Mouse (Mus musculus) MEL (cell line): Measurements from ENCODE around the gene Top1. TPM values are rescaled to one million over a fixed set of nuclear protein-coding genes. Genes with fewer than 3 reads are reported as not detected.

Experiments
- DNase-seq: peaks from one replicate; pipeline ENCODE4 v3.0.0; 2011; ENCODE audit warnings: low read depth, low spot score
- H3K27ac ChIP-seq: 2 replicates; pipeline ENCODE4 v1.5.1; 2012; ENCODE audit warnings: low read depth, mild to moderate bottlenecking, control low read depth, low read length, moderate library complexity; ENCODE audit not compliant: control insufficient read depth
- H3K27me3 ChIP-seq, 2 experiments: fragments of 150-350 bp in 1 of 2; sonication (generic) in 1 of 2; 2 replicates each; pipeline ENCODE4 v1.6.1; 2012; ENCODE audit warnings: low read length in 2 of 2, mild to moderate bottlenecking in 2 of 2, improper control_type of control experiment in 1 of 2, moderate library complexity in 1 of 2; ENCODE audit not compliant: insufficient read depth in 2 of 2, control insufficient read depth in 1 of 2
- H3K36me3 ChIP-seq, 2 experiments: 2 replicates each; pipeline ENCODE4 v1.6.1; 2012 to 2014; ENCODE audit warnings: low read length in 2 of 2, improper control_type of control experiment in 1 of 2, inconsistent platforms in 1 of 2, mild to moderate bottlenecking in 1 of 2; ENCODE audit not compliant: insufficient read depth in 2 of 2, control insufficient read depth in 1 of 2
- H3K4me1 ChIP-seq, 2 experiments: fragments of 150-350 bp in 1 of 2; sonication (generic) in 1 of 2; 2 replicates each; pipeline ENCODE4 v1.6.1; 2012; ENCODE audit warnings: low read length in 2 of 2, improper control_type of control experiment in 1 of 2, mild to moderate bottlenecking in 1 of 2; ENCODE audit not compliant: insufficient read depth in 2 of 2, control insufficient read depth in 1 of 2
- H3K4me3 ChIP-seq, 2 experiments: fragments of 150-350 bp in 1 of 2; sonication (generic) in 1 of 2; 2 replicates each; pipeline ENCODE4 v1.5.1; 2012; ENCODE audit warnings: low read depth in 2 of 2, low read length in 2 of 2, mild to moderate bottlenecking in 2 of 2, moderate library complexity in 2 of 2, control low read depth in 1 of 2, improper control_type of control experiment in 1 of 2; ENCODE audit not compliant: control insufficient read depth in 1 of 2, insufficient read depth in 1 of 2
- H3K79me2 ChIP-seq: 2 replicates; pipeline ENCODE4 v1.6.1; 2012; ENCODE audit warnings: mild to moderate bottlenecking, low read length, moderate library complexity; ENCODE audit not compliant: control insufficient read depth, poor library complexity, insufficient read depth
- H3K9ac ChIP-seq: 2 replicates; pipeline ENCODE4 v1.6.1; 2012; ENCODE audit warnings: low read depth, mild to moderate bottlenecking, control low read depth, low read length, moderate library complexity; ENCODE audit not compliant: control insufficient read depth, poor library complexity, severe bottlenecking
- H3K9me3 ChIP-seq: fragments of 150-350 bp; sonication (generic); replicated peaks from 2 replicates; pipeline ENCODE4 v1.6.1; 2012; ENCODE audit warnings: mild to moderate bottlenecking, low read length, improper control_type of control experiment, moderate library complexity; ENCODE audit not compliant: insufficient read depth
- BHLHE40 ChIP-seq: IDR thresholded peaks from 2 replicates; pipeline ENCODE4 v1.6.1; 2012; ENCODE audit warnings: low read depth, mild to moderate bottlenecking, inconsistent platforms, low read length, improper control_type of control experiment, borderline replicate concordance
- CTCF ChIP-seq, 3 experiments: IDR thresholded peaks in 2 of 3; conservative IDR thresholded peaks in 1 of 3; 2 replicates each; pipeline ENCODE4 v1.5.1; 2011 to 2012; ENCODE audit warnings: low read length in 3 of 3, low read depth in 2 of 3, mild to moderate bottlenecking in 2 of 3, improper control_type of control experiment in 1 of 3, inconsistent platforms in 1 of 3, mixed read lengths in 1 of 3, moderate library complexity in 1 of 3; ENCODE audit not compliant: control insufficient read depth in 1 of 3, insufficient read depth in 1 of 3, poor library complexity in 1 of 3, severe bottlenecking in 1 of 3
- E2F4 ChIP-seq: IDR thresholded peaks from 2 replicates; pipeline ENCODE4 v1.6.1; 2011; ENCODE audit warnings: low read depth, low read length, improper control_type of control experiment, borderline replicate concordance
- ELF1 ChIP-seq: IDR thresholded peaks from 2 replicates; pipeline ENCODE4 v1.6.1; 2014; ENCODE audit warnings: low read depth, mild to moderate bottlenecking, inconsistent platforms, low read length, improper control_type of control experiment, moderate library complexity
- GABPA ChIP-seq: IDR thresholded peaks from 2 replicates; pipeline ENCODE4 v1.6.1; 2012; ENCODE audit warnings: low read depth, mild to moderate bottlenecking, inconsistent platforms, low read length, improper control_type of control experiment, moderate library complexity
- JUND ChIP-seq: IDR thresholded peaks from 2 replicates; pipeline ENCODE4 v1.6.1; 2011; ENCODE audit warnings: low read depth, mild to moderate bottlenecking, improper control_type of control experiment, low read length
- KAT2A ChIP-seq: conservative IDR thresholded peaks from 2 replicates; pipeline ENCODE4 v1.6.1; 2012; ENCODE audit warnings: low read depth, low read length, improper control_type of control experiment, inconsistent platforms
- MAX ChIP-seq: IDR thresholded peaks from 2 replicates; pipeline ENCODE4 v1.6.1; 2011; ENCODE audit warnings: low read length, improper control_type of control experiment
- MAZ ChIP-seq: IDR thresholded peaks from 2 replicates; pipeline ENCODE4 v1.6.1; 2012; ENCODE audit warnings: low read depth, mild to moderate bottlenecking, inconsistent platforms, low read length, improper control_type of control experiment
- MEF2A ChIP-seq: IDR thresholded peaks from 2 replicates; pipeline ENCODE4 v1.6.1; 2014; ENCODE audit warnings: low read depth, mild to moderate bottlenecking, inconsistent platforms, low read length, improper control_type of control experiment; ENCODE audit not compliant: poor library complexity, insufficient replicate concordance, severe bottlenecking; ENCODE audit errors: extremely low read depth
- MXI1 ChIP-seq: IDR thresholded peaks from 2 replicates; pipeline ENCODE4 v1.6.1; 2011; ENCODE audit warnings: mild to moderate bottlenecking, low read depth, low read length, improper control_type of control experiment
- MYC ChIP-seq: IDR thresholded peaks from 2 replicates; pipeline ENCODE4 v1.6.1; 2011; ENCODE audit warnings: low read depth, mild to moderate bottlenecking, low read length, improper control_type of control experiment, moderate library complexity
- NRF1 ChIP-seq: IDR thresholded peaks from 2 replicates; pipeline ENCODE4 v1.6.1; 2014; ENCODE audit warnings: low read depth, mild to moderate bottlenecking, inconsistent platforms, low read length, improper control_type of control experiment, moderate library complexity; ENCODE audit not compliant: poor library complexity, insufficient read depth, severe bottlenecking
- POLR2AphosphoS5 ChIP-seq: IDR thresholded peaks from 2 replicates; pipeline ENCODE4 v1.6.1; 2012; ENCODE audit warnings: low read depth, borderline replicate concordance, mild to moderate bottlenecking, inconsistent platforms, low read length, moderate library complexity, mixed read lengths
- RAD21 ChIP-seq: IDR thresholded peaks from 2 replicates; pipeline ENCODE4 v1.6.1; 2011; ENCODE audit warnings: mild to moderate bottlenecking, low read depth, low read length, improper control_type of control experiment
- SIN3A ChIP-seq: IDR thresholded peaks from 2 replicates; pipeline ENCODE4 v1.6.1; 2012; ENCODE audit warnings: low read length, improper control_type of control experiment, inconsistent platforms
- TAL1 ChIP-seq: IDR thresholded peaks from 2 replicates; pipeline ENCODE4 v1.6.1; 2012; ENCODE audit warnings: mild to moderate bottlenecking, inconsistent platforms, low read length, moderate library complexity, mixed read lengths
- TBP ChIP-seq: IDR thresholded peaks from 2 replicates; pipeline ENCODE4 v1.8.0; 2011; ENCODE audit warnings: low read depth, low read length, improper control_type of control experiment
- TCF12 ChIP-seq: IDR thresholded peaks from 2 replicates; pipeline ENCODE4 v1.6.1; 2014; ENCODE audit warnings: low read depth, mild to moderate bottlenecking, inconsistent platforms, low read length, improper control_type of control experiment, moderate library complexity
- UBTF ChIP-seq: IDR thresholded peaks from 2 replicates; pipeline ENCODE4 v1.6.1; 2012; ENCODE audit warnings: low read depth, mild to moderate bottlenecking, inconsistent platforms, low read length, improper control_type of control experiment, moderate library complexity, borderline replicate concordance; ENCODE audit not compliant: insufficient read depth
- ZNF384 ChIP-seq: IDR thresholded peaks from 2 replicates; pipeline ENCODE4 v1.6.1; 2012; ENCODE audit warnings: low read depth, mild to moderate bottlenecking, inconsistent platforms, low read length, improper control_type of control experiment
- polyA plus RNA-seq, 2 experiments: library from polyadenylated mRNA; stranded (reverse) in 1 of 2; unstranded in 1 of 2; fragments of >175 nt in 1 of 2; fragments of >200 nt in 1 of 2; gene quantifications; 2 replicates each; pipeline versions ENCODE4 v1.2.1 to v1.2.4; 2012; ENCODE audit warnings: low replicate concordance in 2 of 2, low read depth in 1 of 2; ENCODE audit not compliant: insufficient read length in 2 of 2, insufficient read depth in 1 of 2, missing spikeins in 1 of 2
- total RNA-seq: library from RNA; depleted of rRNA; stranded (reverse); fragments of 300-350 nt; gene quantifications from 2 replicates; pipeline ENCODE4 v1.2.3, GENCODE M21; 2012

The Top1 gene
- total and polyA plus RNA-seq, 3 experiments: 33.5 to 123 (median 73.3) TPM

GRCm38 (mm10) chr2:160655561-160655960 is 9.9 kb downstream of the Top1 start:
- DNase-seq: no peak
- H3K9ac ChIP-seq: no peak overlapping the region
- H3K4me3 ChIP-seq: no peak overlapping the region
- peaks cover 10 to 24% of the 10 kb centered on the region in 2 experiments for H3K4me1 ChIP-seq
- H3K9me3 ChIP-seq: no peaks in the 10 kb centered on the region
- peaks cover 9 to 38% of the 10 kb centered on the region in 2 experiments for H3K36me3 ChIP-seq
- no peak for TF ChIP-seq RAD21
- no peak for TF ChIP-seq MAZ
- no peak for TF ChIP-seq TAL1
- TF ChIP-seq MEF2A: no peak
- no peak for TF ChIP-seq ZNF384
- TF ChIP-seq MYC: no peak
- TF ChIP-seq CTCF (IDR thresholded peaks at IDR 0.05 in 2 of 3, conservative IDR thresholded peaks at IDR 0.05 in 1 of 3; ENCODE audit: control insufficient read depth in 1 of 3, insufficient read depth in 1 of 3, low read depth in 2 of 3, low read length in 3 of 3, poor library complexity in 1 of 3, severe bottlenecking in 1 of 3): no peak
- no peak for TF ChIP-seq BHLHE40
- TF ChIP-seq POLR2AphosphoS5: no peak
- TF ChIP-seq UBTF: no peak
- no peak for TF ChIP-seq JUND
- no peak for TF ChIP-seq SIN3A
- no peak for TF ChIP-seq NRF1
- no peak for TF ChIP-seq ELF1
- no peak for TF ChIP-seq E2F4
- no peak overlapping the region for H3K27ac ChIP-seq
- H3K79me2 ChIP-seq: peaks cover 21% of the 10 kb centered on the region
- no peaks in the 10 kb centered on the region for H3K27me3 ChIP-seq

GRCm38 (mm10) chr2:160656234-160656633 is 10.5 kb downstream of the Top1 start:
- Histone ChIP-seq H3K79me2 (peaks cover 22% of the 10 kb centered on the region), H3K27ac (no peak overlapping the region), H3K36me3 (peaks cover 7 to 35% of the 10 kb centered on the region in 2 experiments), H3K27me3 (no peaks in the 10 kb centered on the region), H3K9me3 (no peaks in the 10 kb centered on the region), H3K9ac (no peak overlapping the region), H3K4me3 (no peak overlapping the region), H3K4me1 (peaks cover 10 to 19% of the 10 kb centered on the region in 2 experiments)
- no peak for DNase-seq
- no peak for TF ChIP-seq TBP
- no peak for TF ChIP-seq MYC
- no peak for TF ChIP-seq BHLHE40
- no peak for TF ChIP-seq KAT2A
- TF ChIP-seq MXI1: no peak
- TF ChIP-seq RAD21: no peak
- TF ChIP-seq CTCF (IDR thresholded peaks at IDR 0.05 in 2 of 3, conservative IDR thresholded peaks at IDR 0.05 in 1 of 3; ENCODE audit: control insufficient read depth in 1 of 3, insufficient read depth in 1 of 3, low read depth in 2 of 3, low read length in 3 of 3, poor library complexity in 1 of 3, severe bottlenecking in 1 of 3): no peak
- no peak for TF ChIP-seq MAX
- no peak for TF ChIP-seq TAL1
- no peak for TF ChIP-seq GABPA
- TF ChIP-seq TCF12: no peak
- no peak for TF ChIP-seq NRF1
